Mouse (Mus musculus): ENCODE measurements around the gene Olfr1263.

Olfr1263 gene

GRCm38 (mm10) chr2:90011831-90012230 is at the start of gene Olfr1263:
Gene Olfr1263 (plus strand): TSS chr2:90012131.
- DNase-seq (ENCODE audit: low spot score): no peak

- no peak for DNase-seq (ENCODE audit: low spot score)
These were observed 37.7 kb upstream of the Olfr1263 start, which contains the start of gene Olfr1260 for GRCm38 (mm10) chr2:89974184-89974583. Gene Olfr1260 (plus strand): TSS chr2:89974340.

GRCm38 (mm10) chr2:89977709-89978108 is 34.2 kb upstream of the Olfr1263 start:
- DNase-seq (ENCODE audit: low spot score): no peak

DNA sequence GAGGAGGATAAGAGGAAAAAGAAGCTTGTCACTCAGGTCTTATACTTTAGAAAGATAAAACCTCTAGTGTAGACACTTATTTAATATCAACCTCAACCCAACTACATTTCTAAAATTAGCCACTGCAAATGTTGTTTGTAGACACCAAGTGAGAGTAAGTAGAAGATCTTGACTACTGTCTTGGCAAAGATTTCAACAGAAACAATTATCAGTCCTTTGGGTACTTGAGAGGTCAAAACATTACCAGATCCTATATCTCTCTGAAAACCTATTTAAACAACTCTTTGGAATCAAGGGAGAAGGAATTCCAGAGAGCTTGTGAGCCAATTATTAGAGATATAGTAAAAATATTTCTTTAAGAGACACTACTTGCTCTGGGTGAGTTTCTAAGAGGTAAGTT is 21.0 kb upstream of the Olfr1263 start, which contains the start of gene Olfr1261:
Gene Olfr1261, plus strand, starts transcription at position 301 of the 400 bp plus-strand sequence.
- no peak for DNase-seq (ENCODE audit: low spot score)

DNA sequence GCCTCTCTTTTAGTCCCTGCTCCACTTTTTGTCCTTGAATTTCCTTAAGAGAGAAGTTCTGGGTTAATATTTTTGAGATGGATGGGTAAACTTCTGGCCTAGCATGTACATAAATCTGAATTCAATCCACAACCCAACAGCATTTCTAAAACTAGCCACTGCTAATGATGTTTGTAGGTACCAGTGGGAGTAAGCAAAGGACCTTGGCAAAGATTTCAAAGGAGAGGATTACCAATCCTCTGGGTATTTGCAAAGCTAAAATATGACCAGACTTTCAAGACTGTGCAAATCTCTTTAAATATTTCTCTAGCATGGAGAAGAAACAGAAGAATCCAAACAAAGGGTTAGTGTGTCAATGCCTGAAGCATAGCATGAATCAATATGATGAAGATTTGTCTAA is 12.1 kb upstream of the Olfr1263 start, which contains the start of gene Olfr1262:
Gene Olfr1262, plus strand, starts transcription at position 301 of the 400 bp plus-strand sequence.
- no peak for DNase-seq (ENCODE audit: low spot score)

DNA sequence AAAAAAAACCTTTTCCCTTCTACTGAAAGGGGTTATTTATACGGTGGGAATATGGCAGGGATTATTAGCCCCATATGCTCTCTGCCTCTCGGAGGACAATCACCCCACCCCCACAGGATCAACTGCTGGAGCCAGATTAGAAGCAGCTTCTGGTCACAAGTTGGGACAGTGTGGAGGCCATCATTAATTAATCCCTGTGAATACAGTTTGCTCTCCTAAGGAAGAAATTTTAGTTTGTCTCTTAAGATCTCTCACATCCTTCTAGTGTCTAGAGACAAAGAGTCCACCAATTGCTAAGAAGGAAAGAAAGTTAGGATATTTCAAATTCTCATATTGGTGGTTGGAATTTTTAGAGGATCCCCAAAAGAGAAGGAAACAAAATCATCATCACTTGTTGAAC is 13.5 kb downstream of the Olfr1263 start, which contains the start of gene Olfr1264:
Gene Olfr1264, minus strand, starts transcription at position 101 of the 400 bp plus-strand sequence.
- DNase-seq (ENCODE audit: low spot score): no peak

DNA sequence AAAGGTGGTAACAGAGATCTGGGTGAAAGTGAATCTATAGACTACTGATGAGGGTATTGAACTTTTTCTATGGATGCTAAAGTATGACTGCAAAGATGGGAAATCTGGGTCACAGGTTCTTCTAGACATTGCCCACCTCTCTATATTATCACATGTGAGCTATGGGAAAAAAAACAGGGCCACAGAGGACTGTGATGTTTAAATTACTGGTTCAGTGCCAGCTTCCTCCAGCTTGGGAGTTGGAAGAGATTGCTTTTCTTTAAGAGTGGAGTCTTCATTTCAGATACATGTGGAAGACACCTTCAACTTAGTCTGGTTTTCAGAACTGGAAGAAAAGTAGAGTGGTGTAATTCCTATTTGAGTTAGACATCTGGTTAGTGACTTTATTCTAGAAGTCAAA is 23.1 kb downstream of the Olfr1263 start, which contains the start of gene Olfr1265:
Gene Olfr1265, plus strand, starts transcription at position 301 of the 400 bp plus-strand sequence.
- no peak for DNase-seq (ENCODE audit: low spot score)

- no peak for DNase-seq (ENCODE audit: low spot score)
These were observed 51.6 kb downstream of the Olfr1263 start, which contains the start of gene Olfr140 for GRCm38 (mm10) chr2:90063494-90063893. Gene Olfr140 (minus strand): TSS chr2:90063594.

All from yolk sac, embryonic 10.5 days (tissue).